Mouse (Mus musculus): ENCODE data around the gene Sall2. TPM values are rescaled to one million over a fixed set of nuclear protein-coding genes. Genes with fewer than 3 reads are reported as not detected.
A peak's percentile ranks its signal among the peaks of the same experiment; 100 is the strongest.

Sall2 gene
- polyA plus RNA-seq, 1 experiment from 2014 or later, result 9.3 TPM

GRCm38 (mm10) chr14:52325890-52326289 is 2.7 kb downstream of the Sall2 start:
- Histone ChIP-seq H3K27ac (ENCODE audit: low read length) (no peak overlapping the region), H3K27me3 (ENCODE audit: control insufficient read depth, insufficient read depth, low read length) (peaks cover 19% of the 10 kb centered on the region), H3K4me2 (ENCODE audit: low read depth, low read length) (no peak overlapping the region), H3K9ac (ENCODE audit: low read length) (no peak overlapping the region), H3K4me1 (ENCODE audit: control insufficient read depth, insufficient read depth, low read length) (no peaks in the 10 kb centered on the region), H3K36me3 (ENCODE audit: control insufficient read depth, insufficient read depth, low read length) (no peaks in the 10 kb centered on the region), H3K9me3 (replicated peaks; ENCODE audit: control insufficient read depth, low read length) (no peaks in the 10 kb centered on the region), H3K4me3 (replicated peaks; ENCODE audit: low read length) (no peak overlapping the region)
- ATAC-seq (ENCODE audit: insufficient read depth, low FRiP score), result no peak
- 13% methylated on average over 4 of the region's 4 CpGs for WGBS

GRCm38 (mm10) chr14:52319361-52319760 is 9.2 kb downstream of the Sall2 start:
- no peak overlapping the region for H3K27ac ChIP-seq (ENCODE audit: low read length)

GRCm38 (mm10) chr14:52316441-52317225 is 11.9 kb downstream of the Sall2 start:
- H3K4me1 ChIP-seq (ENCODE audit: control insufficient read depth, insufficient read depth, low read length), result peaks cover 11% of the 10 kb centered on the region
- peak overlapping the region; percentile 95 for H3K9ac ChIP-seq (ENCODE audit: low read length)
- no peaks in the 10 kb centered on the region for H3K36me3 ChIP-seq (ENCODE audit: control insufficient read depth, insufficient read depth, low read length)
- 11% methylated on average over 16 of the region's 16 CpGs for WGBS
- H3K4me3 ChIP-seq (replicated peaks; ENCODE audit: low read length), result peak overlapping the region; percentile 90
- no peaks in the 10 kb centered on the region for H3K9me3 ChIP-seq (replicated peaks; ENCODE audit: control insufficient read depth, low read length)
- no peaks in the 10 kb centered on the region for H3K27me3 ChIP-seq (ENCODE audit: control insufficient read depth, insufficient read depth, low read length)
- H3K27ac ChIP-seq (ENCODE audit: low read length), result peak overlapping the region; percentile 87
- peak overlapping the region; percentile 89 for H3K4me2 ChIP-seq (ENCODE audit: low read depth, low read length)
- ATAC-seq (ENCODE audit: insufficient read depth, low FRiP score), result peak; percentile 61

More at GRCm38 (mm10) chr14:52319361-52319760, 9.2 kb downstream of the Sall2 start:
- no peak overlapping the region for H3K9ac ChIP-seq (ENCODE audit: low read length)
- no peak overlapping the region for H3K4me3 ChIP-seq (replicated peaks; ENCODE audit: low read length)
- WGBS, result 55% methylated on average over 6 of the region's 6 CpGs
- H3K4me1 ChIP-seq (ENCODE audit: control insufficient read depth, insufficient read depth, low read length), result peaks cover 11% of the 10 kb centered on the region
- no peak overlapping the region for H3K4me2 ChIP-seq (ENCODE audit: low read depth, low read length)
- no peaks in the 10 kb centered on the region for H3K36me3 ChIP-seq (ENCODE audit: control insufficient read depth, insufficient read depth, low read length)
- H3K9me3 ChIP-seq (replicated peaks; ENCODE audit: control insufficient read depth, low read length), result no peaks in the 10 kb centered on the region
- no peaks in the 10 kb centered on the region for H3K27me3 ChIP-seq (ENCODE audit: control insufficient read depth, insufficient read depth, low read length)
- ATAC-seq (ENCODE audit: insufficient read depth, low FRiP score), result no peak

- WGBS, result under 1% methylated on average over 33 of the region's 41 CpGs
- peak overlapping the region; percentile 95 for H3K9ac ChIP-seq (ENCODE audit: low read length)
- H3K4me3 ChIP-seq (replicated peaks; ENCODE audit: low read length), result peak overlapping the region; percentile 90
- peak overlapping the region; percentile 89 for H3K4me2 ChIP-seq (ENCODE audit: low read depth, low read length)
- no peaks in the 10 kb centered on the region for H3K27me3 ChIP-seq (ENCODE audit: control insufficient read depth, insufficient read depth, low read length)
- peak overlapping the region; percentile 87 for H3K27ac ChIP-seq (ENCODE audit: low read length)
- H3K9me3 ChIP-seq (replicated peaks; ENCODE audit: control insufficient read depth, low read length), result no peaks in the 10 kb centered on the region
- ATAC-seq (ENCODE audit: insufficient read depth, low FRiP score), result peak; percentile 78
- peaks cover 11% of the 10 kb centered on the region for H3K4me1 ChIP-seq (ENCODE audit: control insufficient read depth, insufficient read depth, low read length)
- H3K36me3 ChIP-seq (ENCODE audit: control insufficient read depth, insufficient read depth, low read length), result no peaks in the 10 kb centered on the region
Observed at GRCm38 (mm10) chr14:52315792-52316440, 12.6 kb downstream of the Sall2 start.

- 3% methylated on average over 17 of the region's 17 CpGs for WGBS
- peaks cover 3% of the 10 kb centered on the region; the same call in 1 of the 2 replicates for H3K36me3 ChIP-seq (ENCODE audit: control insufficient read depth, insufficient read depth, low read length)
- H3K4me3 ChIP-seq (replicated peaks; ENCODE audit: low read length), result peak overlapping the region; percentile 90
- no peaks in the 10 kb centered on the region for H3K9me3 ChIP-seq (replicated peaks; ENCODE audit: control insufficient read depth, low read length)
- peak overlapping the region; percentile 89 for H3K4me2 ChIP-seq (ENCODE audit: low read depth, low read length)
- peak overlapping the region; percentile 87 for H3K27ac ChIP-seq (ENCODE audit: low read length)
- ATAC-seq (ENCODE audit: insufficient read depth, low FRiP score), result no peak
- peaks cover 11% of the 10 kb centered on the region for H3K4me1 ChIP-seq (ENCODE audit: control insufficient read depth, insufficient read depth, low read length)
- no peaks in the 10 kb centered on the region for H3K27me3 ChIP-seq (ENCODE audit: control insufficient read depth, insufficient read depth, low read length)
- peak overlapping the region; percentile 95 for H3K9ac ChIP-seq (ENCODE audit: low read length)
Observed at GRCm38 (mm10) chr14:52315283-52315780, 13.2 kb downstream of the Sall2 start.

GRCm38 (mm10) chr14:52314808-52315150 is 13.8 kb downstream of the Sall2 start:
- WGBS, result 47% methylated on average over 8 of the region's 8 CpGs
- H3K4me1 ChIP-seq (ENCODE audit: control insufficient read depth, insufficient read depth, low read length), result peaks cover 11% of the 10 kb centered on the region
- peak overlapping the region; percentile 90 for H3K4me3 ChIP-seq (replicated peaks; ENCODE audit: low read length)
- H3K9ac ChIP-seq (ENCODE audit: low read length), result peak overlapping the region; percentile 95
- ATAC-seq (ENCODE audit: insufficient read depth, low FRiP score), result no peak
- H3K27ac ChIP-seq (ENCODE audit: low read length), result no peak overlapping the region
- peaks cover 3% of the 10 kb centered on the region; the same call in 1 of the 2 replicates for H3K36me3 ChIP-seq (ENCODE audit: control insufficient read depth, insufficient read depth, low read length)
- no peaks in the 10 kb centered on the region for H3K9me3 ChIP-seq (replicated peaks; ENCODE audit: control insufficient read depth, low read length)
- H3K4me2 ChIP-seq (ENCODE audit: low read depth, low read length), result peak overlapping the region; percentile 89
- no peaks in the 10 kb centered on the region for H3K27me3 ChIP-seq (ENCODE audit: control insufficient read depth, insufficient read depth, low read length)

GRCm38 (mm10) chr14:52313931-52314807 is 14.4 kb downstream of the Sall2 start:
- peaks cover 3% of the 10 kb centered on the region; the same call in 1 of the 2 replicates for H3K36me3 ChIP-seq (ENCODE audit: control insufficient read depth, insufficient read depth, low read length)
- no peaks in the 10 kb centered on the region for H3K27me3 ChIP-seq (ENCODE audit: control insufficient read depth, insufficient read depth, low read length)
- no peak overlapping the region for H3K4me2 ChIP-seq (ENCODE audit: low read depth, low read length)
- WGBS, result 81% methylated on average over 26 of the region's 26 CpGs
- H3K9ac ChIP-seq (ENCODE audit: low read length), result no peak overlapping the region
- no peaks in the 10 kb centered on the region for H3K9me3 ChIP-seq (replicated peaks; ENCODE audit: control insufficient read depth, low read length)
- H3K27ac ChIP-seq (ENCODE audit: low read length), result no peak overlapping the region
- ATAC-seq (ENCODE audit: insufficient read depth, low FRiP score), result no peak
- peaks cover 11% of the 10 kb centered on the region for H3K4me1 ChIP-seq (ENCODE audit: control insufficient read depth, insufficient read depth, low read length)
- no peak overlapping the region for H3K4me3 ChIP-seq (replicated peaks; ENCODE audit: low read length)

GRCm38 (mm10) chr14:52310906-52311305 is 17.7 kb downstream of the Sall2 start:
- ATAC-seq (ENCODE audit: insufficient read depth, low FRiP score), result no peak
- WGBS, result 83% methylated on average over 2 of the region's 2 CpGs
- no peak overlapping the region for H3K27ac ChIP-seq (ENCODE audit: low read length)

More at GRCm38 (mm10) chr14:52310906-52311305, 17.7 kb downstream of the Sall2 start:
- Histone ChIP-seq H3K9ac (ENCODE audit: low read length) (no peak overlapping the region), H3K4me3 (replicated peaks; ENCODE audit: low read length) (no peak overlapping the region), H3K9me3 (replicated peaks; ENCODE audit: control insufficient read depth, low read length) (no peaks in the 10 kb centered on the region), H3K4me2 (ENCODE audit: low read depth, low read length) (no peak overlapping the region), H3K4me1 (ENCODE audit: control insufficient read depth, insufficient read depth, low read length) (peaks cover 8% of the 10 kb centered on the region), H3K27me3 (ENCODE audit: control insufficient read depth, insufficient read depth, low read length) (no peaks in the 10 kb centered on the region), H3K36me3 (ENCODE audit: control insufficient read depth, insufficient read depth, low read length) (peaks cover 3% of the 10 kb centered on the region; the same call in 1 of the 2 replicates)
